Mouse (Mus musculus): ENCODE data around the gene Havcr2. TPM values are rescaled to one million over a fixed set of nuclear protein-coding genes. Genes with fewer than 3 reads are reported as not detected.
"Not testable (repeated sequence)": the region's sequence is repeated elsewhere in the genome, so short reads cannot be mapped to it uniquely, and the experiment has no call there.

Gene Havcr2
- polyA plus RNA-seq, 1 experiment from 2014 or later = 0.19 TPM

DNA sequence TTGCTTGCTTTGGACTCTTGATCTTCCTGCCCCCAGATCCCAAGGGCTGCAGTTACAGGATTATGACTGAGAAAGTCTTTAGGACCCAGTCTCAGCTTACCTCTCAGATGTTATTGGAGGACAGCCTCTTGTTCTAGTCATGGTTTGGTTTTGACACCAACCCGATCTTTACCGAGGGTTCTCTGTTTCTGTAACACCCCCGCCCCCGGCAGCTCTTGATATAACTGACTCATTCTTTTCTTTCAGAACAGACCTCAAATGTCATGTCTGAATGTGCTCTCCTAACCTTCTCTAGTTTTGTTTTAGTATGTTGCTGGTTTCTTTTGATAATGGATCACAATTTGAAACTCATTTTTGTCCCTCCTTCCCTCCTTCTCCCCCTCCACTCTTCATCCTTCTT lies 19.5 kb downstream of the Havcr2 start:
- 97% methylated on average over 4 of the region's 4 CpGs for WGBS
- H3K27me3 ChIP-seq (replicated peaks) = no peaks in the 10 kb centered on the region

DNA sequence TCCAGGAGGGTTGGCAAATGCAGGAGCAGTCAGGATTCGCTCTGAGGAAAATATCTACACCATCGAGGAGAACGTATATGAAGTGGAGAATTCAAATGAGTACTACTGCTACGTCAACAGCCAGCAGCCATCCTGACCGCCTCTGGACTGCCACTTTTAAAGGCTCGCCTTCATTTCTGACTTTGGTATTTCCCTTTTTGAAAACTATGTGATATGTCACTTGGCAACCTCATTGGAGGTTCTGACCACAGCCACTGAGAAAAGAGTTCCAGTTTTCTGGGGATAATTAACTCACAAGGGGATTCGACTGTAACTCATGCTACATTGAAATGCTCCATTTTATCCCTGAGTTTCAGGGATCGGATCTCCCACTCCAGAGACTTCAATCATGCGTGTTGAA lies 24.6 kb downstream of the Havcr2 start:
- Histone ChIP-seq H3K4me2 (no peak overlapping the region), H3K9me3 (no peaks in the 10 kb centered on the region)
- ATAC-seq (replicated peaks) = no peak

More for the DNA sequence above, 19.5 kb downstream of the Havcr2 start:
- H3K4me1 ChIP-seq = no peaks in the 10 kb centered on the region
- H3K27ac ChIP-seq = no peak overlapping the region
- no peak for ATAC-seq (replicated peaks)
- H3K4me3 ChIP-seq = no peak overlapping the region
- no peak overlapping the region for H3K9ac ChIP-seq
- no peaks in the 10 kb centered on the region for H3K9me3 ChIP-seq
- H3K4me2 ChIP-seq = no peak overlapping the region
- H3K36me3 ChIP-seq (replicated peaks) = no peaks in the 10 kb centered on the region

DNA sequence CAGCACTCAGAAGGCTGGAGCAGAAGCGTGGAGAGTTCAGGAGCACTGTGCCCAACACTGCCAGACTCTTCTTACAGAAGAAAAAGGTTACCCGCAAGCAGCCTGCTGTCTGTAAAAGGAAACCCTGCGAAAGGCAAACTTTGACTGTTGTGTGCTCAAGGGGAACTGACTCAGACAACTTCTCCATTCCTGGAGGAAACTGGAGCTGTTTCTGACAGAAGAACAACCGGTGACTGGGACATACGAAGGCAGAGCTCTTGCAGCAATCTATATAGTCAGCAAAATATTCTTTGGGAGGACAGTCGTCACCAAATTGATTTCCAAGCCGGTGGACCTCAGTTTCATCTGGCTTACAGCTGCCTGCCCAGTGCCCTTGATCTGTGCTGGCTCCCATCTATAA lies 25.8 kb downstream of the Havcr2 start:
- WGBS = 86% methylated on average over 7 of the region's 7 CpGs
- Histone ChIP-seq H3K9ac (no peak overlapping the region), H3K36me3 (replicated peaks) (no peaks in the 10 kb centered on the region), H3K4me1 (no peaks in the 10 kb centered on the region), H3K9me3 (no peaks in the 10 kb centered on the region), H3K27ac (no peak overlapping the region), H3K4me2 (no peak overlapping the region), H3K27me3 (replicated peaks) (no peaks in the 10 kb centered on the region), H3K4me3 (no peak overlapping the region)
- no peak for ATAC-seq (replicated peaks)

More for the DNA sequence above, 24.6 kb downstream of the Havcr2 start:
- no peak overlapping the region for H3K4me3 ChIP-seq
- H3K27ac ChIP-seq = no peak overlapping the region
- no peaks in the 10 kb centered on the region for H3K36me3 ChIP-seq (replicated peaks)
- no peak overlapping the region for H3K9ac ChIP-seq
- H3K27me3 ChIP-seq (replicated peaks) = no peaks in the 10 kb centered on the region
- no peaks in the 10 kb centered on the region for H3K4me1 ChIP-seq
- WGBS = 86% methylated on average over 9 of the region's 9 CpGs

GRCm38 (mm10) chr11:46488231-46488630 lies 33.5 kb downstream of the Havcr2 start:
- 11% methylated on average over 1 of the region's 1 CpGs for WGBS
- ATAC-seq (replicated peaks) = no peak
- Histone ChIP-seq H3K4me1 (no peaks in the 10 kb centered on the region), H3K27me3 (replicated peaks) (no peaks in the 10 kb centered on the region), H3K9ac (no peak overlapping the region), H3K36me3 (replicated peaks) (no peaks in the 10 kb centered on the region), H3K9me3 (no peaks in the 10 kb centered on the region), H3K4me2 (no peak overlapping the region), H3K27ac (no peak overlapping the region), H3K4me3 (no peak overlapping the region)

DNA sequence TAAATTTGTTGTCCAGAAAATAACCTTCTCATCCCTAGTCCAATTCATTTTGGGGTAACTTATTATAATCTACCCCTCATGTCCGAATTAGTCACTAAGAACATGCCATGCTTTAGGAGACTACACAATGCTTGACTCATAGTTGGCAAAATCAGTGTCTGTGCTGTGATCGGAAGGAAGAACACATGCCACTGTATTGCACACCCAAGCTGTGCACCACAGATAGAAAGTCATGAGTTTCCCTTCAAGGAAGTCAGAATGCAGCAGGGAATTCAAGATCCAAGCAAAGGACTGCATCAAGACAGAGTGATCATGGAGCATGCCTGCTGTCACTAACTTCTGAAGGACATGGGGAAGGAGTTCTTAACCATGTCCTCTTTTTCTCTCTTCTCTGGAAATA lies 33.9 kb downstream of the Havcr2 start:
- ATAC-seq (replicated peaks) = no peak
- Histone ChIP-seq H3K9ac (no peak overlapping the region), H3K4me1 (no peaks in the 10 kb centered on the region), H3K36me3 (replicated peaks) (no peaks in the 10 kb centered on the region), H3K9me3 (no peaks in the 10 kb centered on the region), H3K27me3 (replicated peaks) (no peaks in the 10 kb centered on the region), H3K27ac (no peak overlapping the region), H3K4me3 (no peak overlapping the region), H3K4me2 (no peak overlapping the region)
- 88% methylated on average over 2 of the region's 2 CpGs for WGBS

- no peaks in the 10 kb centered on the region for H3K9me3 ChIP-seq
- 78% methylated on average over 3 of the region's 3 CpGs for WGBS
- ATAC-seq (replicated peaks) = no peak
- H3K4me2 ChIP-seq = no peak overlapping the region
- no peaks in the 10 kb centered on the region for H3K27me3 ChIP-seq (replicated peaks)
- H3K4me3 ChIP-seq = no peak overlapping the region
- H3K27ac ChIP-seq = no peak overlapping the region
- no peaks in the 10 kb centered on the region for H3K36me3 ChIP-seq (replicated peaks)
- no peaks in the 10 kb centered on the region for H3K4me1 ChIP-seq
- H3K9ac ChIP-seq = no peak overlapping the region
Measured at GRCm38 (mm10) chr11:46507146-46507545, 52.4 kb downstream of the Havcr2 start.

GRCm38 (mm10) chr11:46509900-46510299 lies 55.2 kb downstream of the Havcr2 start:
- ATAC-seq (replicated peaks) = no peak
- 96% methylated on average over 5 of the region's 5 CpGs for WGBS
- Histone ChIP-seq H3K9me3 (no peaks in the 10 kb centered on the region), H3K27me3 (replicated peaks) (no peaks in the 10 kb centered on the region), H3K4me3 (no peak overlapping the region), H3K9ac (no peak overlapping the region), H3K4me1 (no peaks in the 10 kb centered on the region), H3K4me2 (no peak overlapping the region), H3K27ac (no peak overlapping the region), H3K36me3 (replicated peaks) (no peaks in the 10 kb centered on the region)

- H3K36me3 ChIP-seq (replicated peaks); H3K27me3 ChIP-seq (replicated peaks); H3K4me1 ChIP-seq; H3K27ac ChIP-seq; H3K9ac ChIP-seq; H3K4me2 ChIP-seq; H3K4me3 ChIP-seq; H3K9me3 ChIP-seq; ATAC-seq (replicated peaks): not testable (repeated sequence)
- WGBS = 89% methylated on average over 5 of the region's 5 CpGs
Measured at GRCm38 (mm10) chr11:46521341-46521740, 66.6 kb downstream of the Havcr2 start.

DNA sequence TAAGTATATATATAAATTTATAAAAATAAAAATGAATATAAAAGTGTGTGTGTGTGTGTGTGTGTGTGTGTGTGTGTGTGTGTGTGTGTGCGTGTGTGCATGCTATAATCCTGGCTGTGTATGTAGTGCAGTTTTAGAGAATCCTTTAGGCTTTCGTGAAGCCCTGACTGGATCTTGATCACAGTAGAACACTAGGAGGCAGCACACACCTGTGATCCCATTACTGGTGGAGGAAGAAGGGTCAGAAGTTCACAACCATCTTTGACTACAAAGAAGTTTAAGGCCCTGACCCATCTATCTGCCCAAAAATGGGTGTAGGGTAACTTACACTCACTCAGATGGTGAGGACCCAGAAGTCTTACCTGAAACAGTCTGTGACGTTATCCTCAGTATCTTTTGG lies 68.0 kb downstream of the Havcr2 start:
- Histone ChIP-seq H3K9me3 (no peaks in the 10 kb centered on the region), H3K27me3 (replicated peaks) (no peaks in the 10 kb centered on the region), H3K9ac (no peak overlapping the region), H3K36me3 (replicated peaks) (no peaks in the 10 kb centered on the region), H3K27ac (no peak overlapping the region), H3K4me2 (no peak overlapping the region), H3K4me1 (no peaks in the 10 kb centered on the region), H3K4me3 (no peak overlapping the region)
- 86% methylated on average over 3 of the region's 3 CpGs for WGBS
- no peak for ATAC-seq (replicated peaks)

DNA sequence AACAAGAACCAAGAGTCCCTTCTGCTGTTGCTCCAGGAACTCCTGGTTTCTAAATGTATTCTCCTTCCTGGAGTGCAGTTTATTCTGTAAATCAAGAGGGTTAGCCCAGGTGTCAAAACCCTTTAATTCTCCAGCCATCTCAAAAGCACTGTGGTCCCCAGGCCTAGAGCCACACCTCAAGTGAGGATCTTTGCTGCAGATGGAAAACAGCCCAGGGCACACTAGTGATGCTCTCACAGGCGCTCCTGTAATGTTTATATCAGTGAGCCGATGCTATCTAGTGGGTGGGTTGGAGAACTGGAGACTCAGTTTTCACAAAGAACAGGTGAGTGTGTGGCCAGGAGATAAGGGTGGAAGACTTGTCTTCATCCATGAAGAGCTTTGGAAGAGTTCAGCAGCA lies 69.2 kb downstream of the Havcr2 start, which contains the start of gene Gm12169:
TSS of gene Gm12169 (plus strand) at position 301 of the 400 bp plus-strand sequence.
- Histone ChIP-seq H3K27ac (no peak within 1 kb of the TSS), H3K4me1 (no peaks in the 10 kb centered on the region), H3K9me3 (no peaks in the 10 kb centered on the region), H3K4me2 (no peak within 1 kb of the TSS), H3K27me3 (replicated peaks) (no peaks in the 10 kb centered on the region), H3K9ac (no peak within 1 kb of the TSS), H3K4me3 (no peak within 1 kb of the TSS), H3K36me3 (replicated peaks) (no peaks in the 10 kb centered on the region)
- 91% methylated on average over 2 of the region's 2 CpGs for WGBS
- ATAC-seq (replicated peaks) = no peak

GRCm38 (mm10) chr11:46530149-46530548 lies 75.4 kb downstream of the Havcr2 start:
- 85% methylated on average over 4 of the region's 4 CpGs for WGBS

More at GRCm38 (mm10) chr11:46530149-46530548, 75.4 kb downstream of the Havcr2 start:
- Histone ChIP-seq H3K4me2 (no peak overlapping the region), H3K9ac (no peak overlapping the region), H3K27ac (no peak overlapping the region), H3K4me3 (no peak overlapping the region), H3K36me3 (replicated peaks) (no peaks in the 10 kb centered on the region), H3K9me3 (no peaks in the 10 kb centered on the region), H3K27me3 (replicated peaks) (no peaks in the 10 kb centered on the region), H3K4me1 (no peaks in the 10 kb centered on the region)
- ATAC-seq (replicated peaks) = no peak

Data from midbrain, embryonic 15.5 days (tissue).